ENCODE assay signal across 8 mouse cellular contexts in the genomic region with DNA sequence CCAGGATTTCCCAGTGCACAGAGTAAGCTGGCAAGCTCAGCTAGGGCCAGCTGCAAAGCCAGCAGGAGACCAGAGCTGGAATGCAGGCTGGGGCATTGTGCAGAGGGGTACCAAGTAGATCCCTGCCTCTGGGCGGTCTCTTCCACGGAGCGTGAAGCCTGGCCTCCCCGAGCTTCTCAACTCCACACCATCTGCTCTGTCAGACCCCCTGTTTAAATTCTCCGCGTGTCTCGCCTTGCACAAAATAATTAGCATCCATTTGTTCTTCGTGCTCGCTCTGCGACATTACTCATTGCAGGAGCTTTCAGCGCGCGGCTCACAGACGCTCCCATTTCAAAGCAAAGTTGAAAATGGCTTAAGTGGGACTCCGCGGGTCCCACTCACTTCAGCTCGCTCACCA.
DNase-seq lines count a peak whose midpoint lies in the region; ATAC-seq lines count a peak whose summit lies in the region.

No protein-coding gene starts in this region.

- peak; percentile 67 for DNase-seq in heart, embryonic 10.5 days (ENCODE audit: low spot score)
- DNase-seq in heart, postnatal 4 days, result no peak
- peak; percentile 73 for DNase-seq in embryonic facial prominence, embryonic 14.5 days (ENCODE audit: low spot score)
- DNase-seq in layer of hippocampus, adult 8-10 months (ENCODE audit: low spot score in 2 of 2), result peak; percentile 70 to 78
- DNase-seq in thymus, postnatal 25 days, result no peak
- DNase-seq in kidney, postnatal 10 days, result no peak
- no peak for DNase-seq in urinary bladder, postnatal 14 days (ENCODE audit: low spot score)

- no peaks in the 10 kb centered on the region for H3K36me3 ChIP-seq in heart, embryonic 10.5 days
- H3K36me3 ChIP-seq in embryonic facial prominence, embryonic 14.5 days (ENCODE audit: control insufficient read depth, insufficient read depth, low read length), result no peaks in the 10 kb centered on the region
- H3K36me3 ChIP-seq in midbrain, embryonic 15.5 days (replicated peaks), result no peaks in the 10 kb centered on the region

- peaks cover 22% of the 10 kb centered on the region; the same call in 1 of the 2 replicates for H3K27me3 ChIP-seq in heart, embryonic 10.5 days (ENCODE audit: insufficient read depth, poor library complexity, severe bottlenecking)
- H3K27me3 ChIP-seq in embryonic facial prominence, embryonic 14.5 days (replicated peaks; ENCODE audit: control insufficient read depth, insufficient read depth, low read length), result no peaks in the 10 kb centered on the region
- H3K27me3 ChIP-seq in midbrain, embryonic 15.5 days (replicated peaks), result no peaks in the 10 kb centered on the region

- no peak overlapping the region for H3K9ac ChIP-seq in embryonic facial prominence, embryonic 14.5 days (ENCODE audit: low read depth, low read length)
- H3K9ac ChIP-seq in midbrain, embryonic 15.5 days, result no peak overlapping the region

- no peaks in the 10 kb centered on the region for H3K9me3 ChIP-seq in heart, embryonic 10.5 days
- no peaks in the 10 kb centered on the region for H3K9me3 ChIP-seq in embryonic facial prominence, embryonic 14.5 days (ENCODE audit: control insufficient read depth, low read length)
- no peaks in the 10 kb centered on the region for H3K9me3 ChIP-seq in midbrain, embryonic 15.5 days

- no peak overlapping the region for H3K27ac ChIP-seq in heart, embryonic 10.5 days
- H3K27ac ChIP-seq in embryonic facial prominence, embryonic 14.5 days (replicated peaks; ENCODE audit: low read depth, low read length), result no peak overlapping the region
- H3K27ac ChIP-seq in midbrain, embryonic 15.5 days, result peak overlapping the region; percentile 67

- ATAC-seq in embryonic facial prominence, embryonic 14.5 days (ENCODE audit: low read depth), result peak; percentile 70
- peak; percentile 80 for ATAC-seq in midbrain, embryonic 15.5 days (replicated peaks)

- peak overlapping the region; percentile 40 for H3K4me3 ChIP-seq in heart, embryonic 10.5 days
- peak overlapping the region; percentile 4 for H3K4me3 ChIP-seq in embryonic facial prominence, embryonic 14.5 days (ENCODE audit: low read depth, low read length)
- H3K4me3 ChIP-seq in midbrain, embryonic 15.5 days, result peak overlapping the region; percentile 2; the same call in 1 of the 2 replicates

- 0 out of 2 replicates have a peak, but pooled peaks cover 8% of the 10 kb centered on the region for H3K4me1 ChIP-seq in heart, embryonic 10.5 days
- peaks cover 12% of the 10 kb centered on the region for H3K4me1 ChIP-seq in embryonic facial prominence, embryonic 14.5 days (ENCODE audit: control insufficient read depth, insufficient read depth, low read length)
- peaks cover 27% of the 10 kb centered on the region for H3K4me1 ChIP-seq in midbrain, embryonic 15.5 days

- peak overlapping the region; percentile 48 for H3K4me2 ChIP-seq in embryonic facial prominence, embryonic 14.5 days (ENCODE audit: low read depth, low read length)
- H3K4me2 ChIP-seq in midbrain, embryonic 15.5 days, result peak overlapping the region; percentile 38

- 7% methylated on average over 17 of the region's 17 CpGs for WGBS in heart, embryonic 10.5 days
- 3% methylated on average over 15 of the region's 17 CpGs for WGBS in embryonic facial prominence, embryonic 14.5 days
- under 1% methylated on average over 17 of the region's 17 CpGs for WGBS in midbrain, embryonic 15.5 days

Comparison
In these comparisons a context has a peak if more than half of its experiments do, and no peak if none do; other contexts are left out.
1. DNase-seq: peak in heart, embryonic 10.5 days (single experiment), embryonic facial prominence, embryonic 14.5 days (single experiment) and layer of hippocampus, adult 8-10 months (2 of 2); none in heart, postnatal 4 days (single experiment), thymus, postnatal 25 days (single experiment), kidney, postnatal 10 days (single experiment) and urinary bladder, postnatal 14 days (single experiment).
2. Peak in every context shown above with its lines, with median percentiles within 50 percentile points of each other: H3K4me3 ChIP-seq.